Mouse (Mus musculus) embryonic facial prominence, embryonic 11.5 days (tissue): ENCODE results near the gene Mmp9. TPM values are rescaled to one million over a fixed set of nuclear protein-coding genes. Genes with fewer than 3 reads are reported as not detected.

Experiments
- ATAC-seq: fragments of 200-750 bp; cut with Nextera tagmentation; replicated peaks from 2 replicates; pipeline ENCODE4 v1.8.0; 2017; ENCODE audit warnings: low read depth; ENCODE audit not compliant: insufficient number of reproducible peaks, low FRiP score, low TSS enrichment
- DNase-seq: peaks from one replicate; pipeline ENCODE4 v3.0.0-alpha.2; 2015; ENCODE audit warnings: low spot score
- H3K27ac ChIP-seq: fragments of 300-500 bp; sonication (generic); replicated peaks from 2 replicates; pipeline ENCODE4 v1.5.1; 2014; ENCODE audit warnings: mild to moderate bottlenecking, low read depth, low read length, control low read depth
- H3K27me3 ChIP-seq: fragments of 300-500 bp; sonication (generic); 2 replicates; pipeline ENCODE4 v1.6.1; 2014; ENCODE audit warnings: mild to moderate bottlenecking, low read length, moderate library complexity, mixed read lengths; ENCODE audit not compliant: control insufficient read depth, insufficient read depth
- H3K36me3 ChIP-seq: fragments of 300-500 bp; sonication (generic); replicated peaks from 2 replicates; pipeline ENCODE4 v1.6.1; 2014; ENCODE audit warnings: low read depth, mild to moderate bottlenecking, low read length, moderate library complexity, mixed read lengths; ENCODE audit not compliant: control insufficient read depth, insufficient read depth
- H3K4me1 ChIP-seq: fragments of 300-500 bp; sonication (generic); 2 replicates; pipeline ENCODE4 v1.6.1; 2014; ENCODE audit warnings: low read length, mixed read lengths; ENCODE audit not compliant: control insufficient read depth, insufficient read depth
- H3K4me2 ChIP-seq: fragments of 300-500 bp; sonication (generic); 2 replicates; pipeline ENCODE4 v1.6.1; 2014; ENCODE audit warnings: low read depth, mild to moderate bottlenecking, control low read depth, low read length, moderate library complexity
- H3K4me3 ChIP-seq: fragments of 300-500 bp; sonication (generic); 2 replicates; pipeline ENCODE4 v1.5.1; 2014; ENCODE audit warnings: low read depth, low read length, control low read depth
- H3K9ac ChIP-seq: fragments of 300-500 bp; sonication (generic); replicated peaks from 2 replicates; pipeline ENCODE4 v1.6.1; 2014; ENCODE audit warnings: mild to moderate bottlenecking, control low read depth, low read length
- H3K9me3 ChIP-seq: fragments of 300-500 bp; sonication (generic); replicated peaks from 2 replicates; pipeline ENCODE4 v1.6.1; 2016; ENCODE audit warnings: mild to moderate bottlenecking, low read length, inconsistent platforms, mixed read lengths; ENCODE audit not compliant: control insufficient read depth
- WGBS: fragments of 180-500 bp; shearing (Covaris S2); extraction: QIAGEN DNeasy Blood & Tissue Kit; methylation state at CpG from one replicate; pipeline ENCODE4 v1.1.7; 2014; 5-methylcytosine and 5-hydroxymethylcytosine counted together
- polyA plus RNA-seq: library from polyadenylated mRNA; unstranded; fragments of >200 nt; fragmentation: Nextera tagmentation; extraction: Ambion mirVana; gene quantifications from 2 replicates; pipeline ENCODE4 v1.2.1, GENCODE M21; 2014

The Mmp9 gene
- polyA plus RNA-seq, 1 experiment from 2014 or later: 1.6 TPM

DNA sequence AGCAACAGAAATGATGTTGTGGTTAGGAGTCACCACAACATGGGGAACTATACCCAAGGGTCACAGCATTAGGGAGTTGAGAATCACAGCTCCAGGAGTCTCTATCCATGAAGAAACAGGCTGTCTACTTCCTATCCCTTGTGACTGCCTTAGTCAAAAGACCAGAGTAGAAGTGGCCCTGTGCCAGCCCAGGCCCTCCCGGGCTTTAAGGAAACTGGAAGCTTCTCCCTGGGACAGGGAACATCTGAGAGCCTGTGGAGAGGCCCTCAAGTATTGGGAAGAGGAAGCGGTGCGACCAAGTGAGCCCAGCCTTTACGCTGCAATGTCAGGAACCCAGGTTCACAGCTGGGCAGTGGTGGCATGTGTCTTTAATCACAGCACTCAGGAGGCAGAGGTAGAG, 4.6 kb upstream of the Mmp9 start:
- H3K4me1 ChIP-seq: peaks cover 6% of the 10 kb centered on the region
- H3K9ac ChIP-seq: no peak overlapping the region
- no peak overlapping the region for H3K4me3 ChIP-seq
- DNase-seq: no peak
- WGBS: 73% methylated on average over 4 of the region's 4 CpGs
- H3K36me3 ChIP-seq: no peaks in the 10 kb centered on the region
- no peak overlapping the region for H3K27ac ChIP-seq
- no peak overlapping the region for H3K4me2 ChIP-seq
- no peaks in the 10 kb centered on the region for H3K9me3 ChIP-seq
- ATAC-seq: no peak
- H3K27me3 ChIP-seq: peaks cover 12% of the 10 kb centered on the region

- peak; percentile 55 for DNase-seq
- H3K36me3 ChIP-seq: no peaks in the 10 kb centered on the region
- peak overlapping the region; percentile 24 for H3K4me3 ChIP-seq
- ATAC-seq: no peak; the same call in 1 of the 2 replicates
- H3K27ac ChIP-seq: no peak overlapping the region
- H3K27me3 ChIP-seq: peaks cover 12% of the 10 kb centered on the region
- peaks cover 6% of the 10 kb centered on the region for H3K4me1 ChIP-seq
- H3K9me3 ChIP-seq: no peaks in the 10 kb centered on the region
- whole genome bisulfite sequencing: 2% methylated on average over 39 of the region's 39 CpGs
- H3K9ac ChIP-seq: 0 out of 2 replicates have a peak overlapping the region, but pooled peaks have one; percentile 7
- H3K4me2 ChIP-seq: peak overlapping the region; percentile 45
Measured at GRCm38 (mm10) chr2:164938146-164939091, 2.2 kb upstream of the Mmp9 start.

- Histone ChIP-seq H3K9me3 (no peaks in the 10 kb centered on the region), H3K4me2 (peak overlapping the region; percentile 45), H3K9ac (no peak overlapping the region), H3K27me3 (peaks cover 12% of the 10 kb centered on the region), H3K4me1 (peaks cover 6% of the 10 kb centered on the region), H3K4me3 (no peak overlapping the region; the same call in 1 of the 2 replicates), H3K36me3 (no peaks in the 10 kb centered on the region), H3K27ac (no peak overlapping the region)
- ATAC-seq: no peak
- DNase-seq: peak; percentile 24
- 1% methylated on average over 11 of the region's 11 CpGs for WGBS
Measured at GRCm38 (mm10) chr2:164939106-164939505, 1.5 kb upstream of the Mmp9 start.

DNA sequence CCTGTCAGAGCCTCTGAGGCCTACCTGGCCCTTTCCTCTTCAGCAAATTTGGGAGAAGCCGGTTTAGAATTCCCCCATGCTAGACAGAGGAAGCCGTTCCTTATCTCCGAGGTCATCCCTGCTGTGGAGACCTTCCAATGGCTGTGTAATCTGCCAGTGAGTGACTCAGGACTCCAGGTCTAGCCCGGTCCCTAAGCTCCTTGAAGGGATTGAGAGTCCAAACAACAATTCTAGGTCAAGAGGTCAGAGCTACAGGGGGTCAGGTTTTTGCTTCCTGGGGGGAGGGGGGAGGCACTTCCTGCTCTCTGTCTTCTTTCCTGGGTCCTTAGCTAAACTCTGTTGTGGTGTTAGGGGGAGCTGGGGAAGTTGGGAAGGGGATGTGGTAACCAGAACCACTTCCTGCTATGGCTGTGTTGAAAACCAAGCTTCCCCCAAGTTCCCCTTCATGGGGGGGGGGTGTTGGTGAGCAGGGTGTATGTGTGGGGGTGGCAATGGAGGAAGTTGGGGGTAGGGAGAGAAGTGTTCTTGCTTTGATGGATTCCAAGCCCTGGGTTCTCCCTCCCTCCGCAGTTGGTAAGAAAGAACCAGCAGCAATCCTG, 2.2 kb downstream of the Mmp9 start:
- H3K36me3 ChIP-seq: no peaks in the 10 kb centered on the region
- H3K4me1 ChIP-seq: peaks cover 6% of the 10 kb centered on the region
- no peak overlapping the region for H3K4me3 ChIP-seq
- no peak overlapping the region for H3K27ac ChIP-seq
- no peak for ATAC-seq
- WGBS: 11% methylated on average over 5 of the region's 5 CpGs
- no peak overlapping the region for H3K9ac ChIP-seq
- no peaks in the 10 kb centered on the region for H3K9me3 ChIP-seq
- DNase-seq: no peak
- H3K27me3 ChIP-seq: peaks cover 16% of the 10 kb centered on the region
- no peak overlapping the region for H3K4me2 ChIP-seq

DNA sequence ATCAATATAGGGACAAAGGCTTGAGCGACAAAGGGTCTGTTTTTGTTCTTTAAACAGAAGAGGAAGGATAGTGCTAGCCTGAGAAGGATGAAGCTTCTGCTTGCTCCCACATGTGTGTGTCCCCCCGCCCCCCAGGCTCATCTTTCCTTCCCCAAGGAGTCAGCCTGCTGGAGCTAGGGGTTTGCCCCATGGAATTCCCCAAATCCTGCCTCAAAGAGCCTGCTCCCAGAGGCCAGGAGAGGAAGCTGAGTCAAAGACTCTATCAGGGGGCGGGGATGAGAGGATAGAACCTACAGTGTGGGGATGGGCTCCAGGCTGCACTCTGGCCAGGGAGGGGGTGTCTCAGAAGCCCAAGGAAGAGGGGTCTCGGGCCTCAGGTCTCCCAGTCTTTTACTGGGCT, 6.9 kb downstream of the Mmp9 start:
- 26% methylated on average over 4 of the region's 4 CpGs for WGBS
- no peak for ATAC-seq

DNA sequence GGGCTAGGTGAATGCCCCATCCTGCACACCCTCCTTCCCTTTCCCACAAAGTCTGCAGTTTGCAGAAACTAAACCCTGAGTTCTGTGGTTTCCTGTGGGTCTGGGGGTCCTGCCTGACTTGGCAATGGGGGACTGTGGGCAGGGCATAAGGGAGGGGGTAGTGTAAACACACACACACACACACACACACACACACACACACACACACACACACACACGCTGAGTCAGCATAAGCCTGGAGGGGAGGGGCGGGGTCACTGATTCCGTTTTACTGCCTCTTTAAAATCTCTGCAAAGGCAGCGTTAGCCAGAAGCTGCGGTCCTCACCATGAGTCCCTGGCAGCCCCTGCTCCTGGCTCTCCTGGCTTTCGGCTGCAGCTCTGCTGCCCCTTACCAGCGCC, 7.3 kb downstream of the Mmp9 start:
- Histone ChIP-seq H3K36me3 (no peaks in the 10 kb centered on the region), H3K4me3 (no peak overlapping the region), H3K9me3 (no peaks in the 10 kb centered on the region), H3K27me3 (peaks cover 49% of the 10 kb centered on the region), H3K4me2 (no peak overlapping the region), H3K9ac (no peak overlapping the region), H3K4me1 (0 out of 2 replicates have a peak, but pooled peaks cover 2% of the 10 kb centered on the region), H3K27ac (no peak overlapping the region)
- DNase-seq: no peak
- WGBS: 6% methylated on average over 7 of the region's 7 CpGs
- no peak for ATAC-seq

More for the DNA sequence above, 6.9 kb downstream of the Mmp9 start:
- Histone ChIP-seq H3K27ac (no peak overlapping the region), H3K36me3 (no peaks in the 10 kb centered on the region), H3K4me1 (0 out of 2 replicates have a peak, but pooled peaks cover 2% of the 10 kb centered on the region), H3K9me3 (no peaks in the 10 kb centered on the region), H3K9ac (no peak overlapping the region), H3K27me3 (peaks cover 46% of the 10 kb centered on the region), H3K4me2 (no peak overlapping the region), H3K4me3 (no peak overlapping the region)
- no peak for DNase-seq

- no peak overlapping the region for H3K4me3 ChIP-seq
- H3K9ac ChIP-seq: no peak overlapping the region; the same call in 1 of the 2 replicates
- ATAC-seq: no peak
- peaks cover 53% of the 10 kb centered on the region for H3K27me3 ChIP-seq
- no peak overlapping the region for H3K27ac ChIP-seq
- no peaks in the 10 kb centered on the region for H3K9me3 ChIP-seq
- no peak for DNase-seq
- no peak overlapping the region; the same call in 1 of the 2 replicates for H3K4me2 ChIP-seq
- WGBS: 9% methylated on average over 25 of the region's 25 CpGs
- H3K4me1 ChIP-seq: 0 out of 2 replicates have a peak, but pooled peaks cover 2% of the 10 kb centered on the region
- H3K36me3 ChIP-seq: no peaks in the 10 kb centered on the region
Measured at GRCm38 (mm10) chr2:164948962-164949361, 8.4 kb downstream of the Mmp9 start.

DNA sequence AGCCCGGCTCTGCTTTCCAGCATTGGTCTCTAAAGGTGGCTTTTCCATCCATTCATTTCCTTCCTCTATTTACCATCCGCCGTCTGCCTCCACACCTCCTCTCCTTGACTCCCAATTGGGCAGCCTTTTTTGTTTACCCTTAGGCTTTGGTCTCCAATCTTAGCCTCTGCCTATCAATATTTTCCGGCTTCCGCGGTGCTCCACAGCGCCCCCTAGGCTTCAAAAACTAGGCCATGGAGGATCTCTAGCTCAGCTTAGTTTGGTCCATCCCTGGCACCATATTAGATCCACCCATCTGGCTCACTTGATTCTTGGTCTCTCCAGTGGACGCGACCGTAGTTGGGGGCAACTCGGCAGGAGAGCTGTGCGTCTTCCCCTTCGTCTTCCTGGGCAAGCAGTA, 9.9 kb downstream of the Mmp9 start:
- 22% methylated on average over 13 of the region's 13 CpGs for WGBS
- H3K9ac ChIP-seq: no peak overlapping the region
- no peaks in the 10 kb centered on the region for H3K36me3 ChIP-seq
- DNase-seq (peak; percentile 30), ATAC-seq (no peak)
- no peaks in the 10 kb centered on the region for H3K9me3 ChIP-seq
- no peak overlapping the region for H3K27ac ChIP-seq
- H3K4me2 ChIP-seq: no peak overlapping the region
- 0 out of 2 replicates have a peak, but pooled peaks cover 2% of the 10 kb centered on the region for H3K4me1 ChIP-seq
- H3K4me3 ChIP-seq: no peak overlapping the region
- peaks cover 55% of the 10 kb centered on the region for H3K27me3 ChIP-seq
